Mouse (Mus musculus): ENCODE measurements around the gene Galnt12. TPM values are rescaled to one million over a fixed set of nuclear protein-coding genes. Genes with fewer than 3 reads are reported as not detected.

Galnt12 gene
- polyA plus RNA-seq, 1 experiment from 2014 or later: 2.9 TPM

DNA sequence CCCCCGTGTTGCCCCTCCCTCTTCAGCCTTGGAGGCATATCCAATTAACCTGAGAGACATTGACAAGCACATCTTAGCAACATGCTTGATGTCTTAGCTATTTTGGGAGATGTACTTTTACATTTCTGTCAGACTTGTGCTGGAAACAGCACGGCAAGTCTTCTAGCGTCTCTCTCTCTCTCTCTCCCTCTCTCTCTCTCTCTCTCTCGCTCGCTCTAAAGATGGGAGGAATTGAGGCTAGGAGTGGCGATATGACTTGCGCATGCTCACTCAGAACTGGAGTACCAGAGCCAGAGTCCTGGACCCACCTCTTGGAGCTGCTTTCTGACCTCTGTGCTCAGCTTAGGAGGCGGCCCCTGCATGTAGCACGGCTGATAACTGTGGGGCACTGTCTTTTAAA, 20.9 kb downstream of the Galnt12 start:
- Histone ChIP-seq H3K4me1 (ENCODE audit: insufficient read depth, low read depth, low read length) (no peaks in the 10 kb centered on the region), H3K27ac (ENCODE audit: low read length) (no peak overlapping the region), H3K4me3 (ENCODE audit: low read depth, low read length) (no peak overlapping the region), H3K36me3 (ENCODE audit: insufficient read depth, low read length) (no peaks in the 10 kb centered on the region), H3K9ac (replicated peaks; ENCODE audit: low read depth) (no peak overlapping the region), H3K27me3 (replicated peaks; ENCODE audit: insufficient read depth, low read length) (no peaks in the 10 kb centered on the region), H3K9me3 (ENCODE audit: low read length) (no peaks in the 10 kb centered on the region), H3K4me2 (replicated peaks; ENCODE audit: low read depth, low read length) (no peak overlapping the region)
- TF ChIP-seq CTCF (IDR thresholded peaks at IDR 0.05) (no peak), EP300 (IDR thresholded peaks at IDR 0.05) (no peak)
- ATAC-seq: no peak
- 62% methylated on average over 9 of the region's 9 CpGs for WGBS
- DNase-seq (ENCODE audit: low spot score): no peak

DNA sequence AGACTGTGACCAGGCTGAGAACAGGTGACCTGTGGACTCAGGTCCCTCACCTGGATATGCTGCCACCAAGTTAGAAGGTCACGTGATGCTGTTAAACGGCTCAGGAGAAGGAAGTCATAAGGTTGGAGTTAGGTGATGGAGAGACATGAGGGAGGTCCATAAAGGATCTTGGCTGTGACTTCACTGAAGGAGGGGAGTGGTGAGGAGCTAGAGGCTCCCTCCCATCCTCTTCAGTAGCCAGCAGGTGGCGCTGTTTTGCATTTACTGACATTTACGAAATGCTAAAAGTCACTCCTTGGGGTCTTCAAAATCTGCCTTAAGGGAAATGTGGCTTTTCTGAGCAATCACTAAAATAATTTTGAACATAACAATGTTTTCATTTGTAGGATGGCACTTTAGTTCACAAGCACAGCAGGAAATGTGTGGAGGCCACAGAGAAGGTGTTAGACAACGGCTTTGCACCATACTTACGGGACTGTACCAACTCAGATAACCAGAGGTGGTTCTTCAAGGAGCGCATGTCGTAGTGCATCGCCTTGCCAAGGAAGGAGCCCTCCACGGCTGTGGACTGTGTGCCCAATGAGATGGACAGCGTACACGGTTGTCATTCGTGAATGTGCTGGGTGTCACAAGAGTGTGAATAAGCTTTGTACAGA, 30.5 kb downstream of the Galnt12 start:
- H3K27ac ChIP-seq (ENCODE audit: low read length): no peak overlapping the region
- H3K9me3 ChIP-seq (ENCODE audit: low read length): no peaks in the 10 kb centered on the region
- H3K9ac ChIP-seq (replicated peaks; ENCODE audit: low read depth): no peak overlapping the region
- ATAC-seq (peak; percentile 53), DNase-seq (ENCODE audit: low spot score) (peak; percentile 71)
- no peaks in the 10 kb centered on the region for H3K36me3 ChIP-seq (ENCODE audit: insufficient read depth, low read length)
- WGBS: 58% methylated on average over 13 of the region's 13 CpGs
- TF ChIP-seq EP300 (IDR thresholded peaks at IDR 0.05) (no peak), CTCF (IDR thresholded peaks at IDR 0.05) (peak; percentile 86)
- no peak overlapping the region for H3K4me3 ChIP-seq (ENCODE audit: low read depth, low read length)
- no peak overlapping the region for H3K4me2 ChIP-seq (replicated peaks; ENCODE audit: low read depth, low read length)
- H3K27me3 ChIP-seq (replicated peaks; ENCODE audit: insufficient read depth, low read length): no peaks in the 10 kb centered on the region
- no peaks in the 10 kb centered on the region for H3K4me1 ChIP-seq (ENCODE audit: insufficient read depth, low read depth, low read length)

DNA sequence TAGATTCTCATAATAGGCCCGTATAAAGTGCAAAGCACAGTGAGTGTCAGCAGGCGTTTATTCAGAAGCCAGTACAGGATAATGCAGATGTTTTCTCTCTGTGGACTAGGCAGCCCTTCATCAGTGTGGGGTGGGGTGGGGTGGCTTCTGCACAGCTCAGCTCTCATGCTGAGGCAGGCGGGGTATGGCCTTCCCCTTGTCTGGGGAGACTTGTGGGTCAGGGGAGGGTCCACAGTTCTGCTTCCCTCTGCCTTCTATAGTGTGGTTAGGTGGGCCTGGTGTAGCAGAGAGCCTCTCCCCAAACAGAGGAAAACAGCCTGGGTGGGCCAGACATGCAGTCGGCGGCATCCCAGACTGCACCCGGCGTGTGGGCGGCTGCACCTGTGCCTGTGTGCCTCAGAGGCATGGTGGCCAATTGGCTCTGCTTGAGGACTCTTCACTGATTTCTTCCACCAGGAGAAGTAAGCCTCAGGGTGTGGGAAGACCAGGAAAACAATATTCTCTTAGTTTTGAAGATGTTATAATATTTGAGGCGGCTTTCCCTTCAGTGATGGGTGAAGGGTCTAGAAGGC, 32.5 kb downstream of the Galnt12 start:
- DNase-seq (ENCODE audit: low spot score) (no peak), ATAC-seq (no peak)
- 90% methylated on average over 9 of the region's 9 CpGs for WGBS
- no peak overlapping the region for H3K9ac ChIP-seq (replicated peaks; ENCODE audit: low read depth)
- no peak overlapping the region for H3K4me2 ChIP-seq (replicated peaks; ENCODE audit: low read depth, low read length)
- H3K27ac ChIP-seq (ENCODE audit: low read length): no peak overlapping the region
- H3K27me3 ChIP-seq (replicated peaks; ENCODE audit: insufficient read depth, low read length): no peaks in the 10 kb centered on the region
- H3K4me1 ChIP-seq (ENCODE audit: insufficient read depth, low read depth, low read length): no peaks in the 10 kb centered on the region
- no peak overlapping the region for H3K4me3 ChIP-seq (ENCODE audit: low read depth, low read length)
- H3K9me3 ChIP-seq (ENCODE audit: low read length): no peaks in the 10 kb centered on the region
- no peaks in the 10 kb centered on the region for H3K36me3 ChIP-seq (ENCODE audit: insufficient read depth, low read length)
- TF ChIP-seq EP300 (IDR thresholded peaks at IDR 0.05): no peak
- TF ChIP-seq CTCF (IDR thresholded peaks at IDR 0.05): no peak

DNA sequence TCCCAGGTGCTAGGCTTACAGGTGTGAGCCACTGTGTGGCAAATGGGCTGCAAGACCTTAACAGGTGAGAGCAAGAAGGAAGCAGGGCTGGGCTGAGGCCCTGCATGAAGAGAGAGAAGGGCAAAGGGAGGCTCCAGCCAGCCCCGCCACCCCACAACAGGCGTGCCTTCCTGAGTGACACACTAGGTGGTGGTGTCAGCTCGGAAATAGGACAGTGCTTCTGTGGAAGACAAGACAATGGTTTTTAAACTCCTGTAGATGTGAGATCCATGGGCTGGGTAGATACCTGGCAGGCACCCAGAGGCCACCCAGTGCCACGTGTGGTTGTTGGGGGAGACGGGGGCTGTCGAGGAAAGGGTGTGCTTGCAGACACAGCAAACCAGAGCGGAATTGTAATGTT, 36.8 kb downstream of the Galnt12 start:
- Histone ChIP-seq H3K9ac (replicated peaks; ENCODE audit: low read depth) (no peak overlapping the region), H3K4me3 (ENCODE audit: low read depth, low read length) (no peak overlapping the region), H3K9me3 (ENCODE audit: low read length) (no peaks in the 10 kb centered on the region), H3K36me3 (ENCODE audit: insufficient read depth, low read length) (no peaks in the 10 kb centered on the region), H3K4me1 (ENCODE audit: insufficient read depth, low read depth, low read length) (no peaks in the 10 kb centered on the region), H3K4me2 (replicated peaks; ENCODE audit: low read depth, low read length) (no peak overlapping the region), H3K27ac (ENCODE audit: low read length) (no peak overlapping the region), H3K27me3 (replicated peaks; ENCODE audit: insufficient read depth, low read length) (no peaks in the 10 kb centered on the region)
- ATAC-seq: peak; percentile 47
- TF ChIP-seq EP300 (IDR thresholded peaks at IDR 0.05) (no peak), CTCF (IDR thresholded peaks at IDR 0.05) (peak; percentile 75)
- peak; percentile 40 for DNase-seq (ENCODE audit: low spot score)
- 67% methylated on average over 7 of the region's 7 CpGs for WGBS

DNA sequence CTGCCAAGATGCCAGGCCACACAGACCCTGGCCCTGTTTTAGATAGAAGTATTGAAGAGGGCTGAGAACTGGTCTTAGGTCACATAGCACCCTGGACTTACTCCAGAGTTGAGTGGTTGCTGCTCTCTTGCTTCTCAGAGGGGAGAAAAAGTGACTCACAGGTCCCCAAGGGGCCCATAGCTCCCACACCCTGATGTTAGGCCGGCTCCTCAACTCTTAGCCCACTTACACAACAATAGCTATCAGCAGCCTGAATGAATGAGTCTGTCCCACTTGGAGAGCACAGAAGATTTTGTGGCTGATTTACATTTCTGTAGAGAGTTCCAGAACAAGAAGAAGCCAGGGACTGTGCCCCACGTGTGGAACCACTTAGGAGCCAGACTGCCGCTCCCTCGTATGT, 37.9 kb downstream of the Galnt12 start:
- Histone ChIP-seq H3K9ac (replicated peaks; ENCODE audit: low read depth) (no peak overlapping the region), H3K36me3 (ENCODE audit: insufficient read depth, low read length) (no peaks in the 10 kb centered on the region), H3K4me1 (ENCODE audit: insufficient read depth, low read depth, low read length) (no peaks in the 10 kb centered on the region), H3K27me3 (replicated peaks; ENCODE audit: insufficient read depth, low read length) (no peaks in the 10 kb centered on the region), H3K9me3 (ENCODE audit: low read length) (no peaks in the 10 kb centered on the region), H3K4me3 (ENCODE audit: low read depth, low read length) (no peak overlapping the region), H3K27ac (ENCODE audit: low read length) (no peak overlapping the region), H3K4me2 (replicated peaks; ENCODE audit: low read depth, low read length) (no peak overlapping the region)
- WGBS: 51% methylated on average over 4 of the region's 4 CpGs
- DNase-seq (ENCODE audit: low spot score) (peak; percentile 28), ATAC-seq (peak; percentile 40)
- TF ChIP-seq EP300 (IDR thresholded peaks at IDR 0.05) (no peak), CTCF (IDR thresholded peaks at IDR 0.05) (no peak)

DNA sequence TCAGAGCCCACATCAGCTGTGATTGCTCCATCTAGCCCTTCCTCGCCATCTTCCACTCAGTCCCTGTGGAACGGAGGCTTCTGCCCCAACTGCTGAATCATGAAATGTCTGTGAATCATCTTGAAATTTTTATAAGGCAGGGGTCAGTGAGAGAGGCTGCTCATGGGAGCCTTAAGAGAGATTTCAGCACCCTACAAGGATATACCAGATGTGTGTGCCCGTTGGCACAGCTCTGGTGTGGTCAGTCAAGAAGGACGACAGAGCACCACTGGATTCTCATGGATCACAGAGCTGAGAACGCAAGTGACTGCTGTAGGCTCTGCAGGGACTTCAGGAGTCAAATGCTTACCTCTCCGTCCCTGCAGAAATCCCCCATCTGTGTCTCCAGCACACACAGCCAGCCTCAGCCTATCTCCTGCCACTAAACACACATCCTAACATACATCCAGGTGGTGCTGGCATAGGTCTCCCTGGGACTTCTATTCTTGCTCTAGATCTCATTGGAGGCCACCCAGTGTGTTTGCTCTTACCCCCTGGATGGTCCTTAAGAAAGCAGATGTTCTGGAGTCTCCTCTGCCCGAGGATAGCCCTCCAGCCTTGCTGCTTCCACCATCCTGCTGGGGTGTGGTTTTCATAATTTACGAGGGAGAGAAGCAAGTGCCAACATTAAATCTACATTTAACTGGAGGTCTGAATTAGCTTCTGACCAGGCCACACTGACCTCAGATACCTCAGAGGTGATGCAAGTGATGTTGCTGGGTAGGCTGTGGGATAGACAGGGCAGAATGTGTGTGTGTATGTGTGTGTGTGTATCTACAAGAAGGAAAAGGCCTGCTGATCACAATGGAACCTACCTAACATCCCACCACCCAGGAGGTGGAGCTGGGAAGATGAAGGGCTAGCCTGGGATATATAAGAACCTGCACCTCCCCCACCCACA, 38.7 kb downstream of the Galnt12 start:
- TF ChIP-seq CTCF (IDR thresholded peaks at IDR 0.05): no peak
- Histone ChIP-seq H3K4me2 (replicated peaks; ENCODE audit: low read depth, low read length) (no peak overlapping the region), H3K9ac (replicated peaks; ENCODE audit: low read depth) (no peak overlapping the region), H3K9me3 (ENCODE audit: low read length) (no peaks in the 10 kb centered on the region), H3K4me1 (ENCODE audit: insufficient read depth, low read depth, low read length) (no peaks in the 10 kb centered on the region), H3K4me3 (ENCODE audit: low read depth, low read length) (no peak overlapping the region), H3K36me3 (ENCODE audit: insufficient read depth, low read length) (no peaks in the 10 kb centered on the region), H3K27me3 (replicated peaks; ENCODE audit: insufficient read depth, low read length) (no peaks in the 10 kb centered on the region), H3K27ac (ENCODE audit: low read length) (no peak overlapping the region)
- ATAC-seq (0 out of 2 replicates have a peak, but pooled peaks have one; percentile 8), DNase-seq (ENCODE audit: low spot score) (no peak)
- 80% methylated on average over 8 of the region's 8 CpGs for WGBS
